Mouse (Mus musculus) lung, adult 2 months (tissue): ENCODE results near the gene Alg9.

Experiments
- CTCF ChIP-seq: fragments of 200-500 bp; IDR thresholded peaks from 2 replicates; pipeline ENCODE4 v1.5.1; 2011; ENCODE audit warnings: mild to moderate bottlenecking, low read length, control low read depth; ENCODE audit not compliant: insufficient read depth
- POLR2A ChIP-seq: fragments of 200-500 bp; IDR thresholded peaks from 2 replicates; pipeline ENCODE4 v1.6.1; 2011; ENCODE audit warnings: low read depth, mild to moderate bottlenecking, control low read depth, low read length, borderline replicate concordance; ENCODE audit errors: extremely low read depth

GRCm38 (mm10) chr9:50882183-50882582 is 107.4 kb downstream of the Alg9 start:
- TF ChIP-seq CTCF (no peak), POLR2A (no peak)
